Mouse (Mus musculus): ENCODE data around the gene Sufu. TPM values are rescaled to one million over a fixed set of nuclear protein-coding genes. Genes with fewer than 3 reads are reported as not detected.

Gene Sufu
- total and polyA plus RNA-seq, 3 experiments, result 11.4 to 42.5 TPM; not detected in 1

GRCm38 (mm10) chr19:46445641-46446040 is 48.9 kb downstream of the Sufu start:
- peaks cover 0 to 2% of the 10 kb centered on the region in 2 experiments; a peak in 1 of 4 replicates for H3K4me1 ChIP-seq (ENCODE audit: control insufficient read depth in 1 of 2, insufficient read depth in 2 of 2, low read length in 2 of 2)
- no peaks in the 10 kb centered on the region for H3K36me3 ChIP-seq (ENCODE audit: control insufficient read depth in 1 of 2, insufficient read depth in 2 of 2, low read length in 2 of 2)
- no peak overlapping the region for H3K4me3 ChIP-seq (ENCODE audit: control insufficient read depth in 1 of 2, insufficient read depth in 1 of 2, low read depth in 2 of 2, low read length in 2 of 2)
- H3K27me3 ChIP-seq (ENCODE audit: control insufficient read depth in 1 of 2, insufficient read depth in 2 of 2, low read length in 2 of 2), result no peaks in the 10 kb centered on the region
- no peak for DNase-seq (ENCODE audit: low read depth, low spot score)
- H3K79me2 ChIP-seq (ENCODE audit: control insufficient read depth, insufficient read depth, low read length, poor library complexity), result peaks cover 2% of the 10 kb centered on the region; the same call in 1 of the 2 replicates
- H3K27ac ChIP-seq (ENCODE audit: control insufficient read depth, low read depth, low read length), result no peak overlapping the region
- no peak overlapping the region for H3K9ac ChIP-seq (ENCODE audit: control insufficient read depth, low read depth, low read length, poor library complexity, severe bottlenecking)
- H3K9me3 ChIP-seq (replicated peaks; ENCODE audit: insufficient read depth, low read length), result no peaks in the 10 kb centered on the region
- TF ChIP-seq MYC (IDR thresholded peaks at IDR 0.05; ENCODE audit: low read depth, low read length) (no peak), MYB (IDR thresholded peaks at IDR 0.05; ENCODE audit: low read depth, low read length) (no peak), ZC3H11A (IDR thresholded peaks at IDR 0.05; ENCODE audit: low read depth, low read length) (no peak), SIN3A (IDR thresholded peaks at IDR 0.05; ENCODE audit: low read length) (no peak), E2F4 (IDR thresholded peaks at IDR 0.05; ENCODE audit: borderline replicate concordance, low read depth, low read length) (no peak), JUND (IDR thresholded peaks at IDR 0.05; ENCODE audit: low read depth, low read length) (no peak), ZMIZ1 (IDR thresholded peaks at IDR 0.05; ENCODE audit: low read depth, low read length) (no peak), POLR2A (IDR thresholded peaks at IDR 0.05; ENCODE audit: control insufficient read depth in 1 of 2, insufficient read depth in 1 of 2, low read depth in 1 of 2, low read length in 2 of 2, poor library complexity in 1 of 2) (no peak), EP300 (IDR thresholded peaks at IDR 0.05; ENCODE audit: low read depth in 1 of 2, low read length in 2 of 2) (no peak)

GRCm38 (mm10) chr19:46446436-46447020 is 49.8 kb downstream of the Sufu start:
- Histone ChIP-seq H3K27ac (ENCODE audit: control insufficient read depth, low read depth, low read length) (no peak overlapping the region), H3K79me2 (ENCODE audit: control insufficient read depth, insufficient read depth, low read length, poor library complexity) (peaks cover 2% of the 10 kb centered on the region; the same call in 1 of the 2 replicates), H3K27me3 (ENCODE audit: control insufficient read depth in 1 of 2, insufficient read depth in 2 of 2, low read length in 2 of 2) (no peaks in the 10 kb centered on the region), H3K9ac (ENCODE audit: control insufficient read depth, low read depth, low read length, poor library complexity, severe bottlenecking) (no peak overlapping the region), H3K4me3 (ENCODE audit: control insufficient read depth in 1 of 2, insufficient read depth in 1 of 2, low read depth in 2 of 2, low read length in 2 of 2) (no peak overlapping the region), H3K9me3 (replicated peaks; ENCODE audit: insufficient read depth, low read length) (no peaks in the 10 kb centered on the region), H3K4me1 (ENCODE audit: control insufficient read depth in 1 of 2, insufficient read depth in 2 of 2, low read length in 2 of 2) (peaks cover 0 to 2% of the 10 kb centered on the region in 2 experiments; a peak in 1 of 4 replicates), H3K36me3 (ENCODE audit: control insufficient read depth in 1 of 2, insufficient read depth in 2 of 2, low read length in 2 of 2) (no peaks in the 10 kb centered on the region)
- no peak for DNase-seq (ENCODE audit: low read depth, low spot score)
- TF ChIP-seq CHD1 (IDR thresholded peaks at IDR 0.05; ENCODE audit: low read depth, low read length) (no peak), TCF12 (IDR thresholded peaks at IDR 0.05; ENCODE audit: low read depth, low read length) (no peak), GATA1 (IDR thresholded peaks at IDR 0.05; ENCODE audit: low read depth, low read length) (no peak), SMC3 (IDR thresholded peaks at IDR 0.05; ENCODE audit: low read depth, low read length) (no peak), POLR2AphosphoS5 (IDR thresholded peaks at IDR 0.05; ENCODE audit: borderline replicate concordance, low read depth, low read length) (no peak), KAT2A (conservative IDR thresholded peaks at IDR 0.05; ENCODE audit: low read depth, low read length) (no peak), ZC3H11A (IDR thresholded peaks at IDR 0.05; ENCODE audit: low read depth, low read length) (no peak), TBP (IDR thresholded peaks at IDR 0.05; ENCODE audit: low read depth, low read length) (no peak), ELF1 (IDR thresholded peaks at IDR 0.05; ENCODE audit: low read depth, low read length) (no peak), MAX (IDR thresholded peaks at IDR 0.05; ENCODE audit: low read length) (no peak), EP300 (IDR thresholded peaks at IDR 0.05; ENCODE audit: low read depth in 1 of 2, low read length in 2 of 2) (no peak), MYC (IDR thresholded peaks at IDR 0.05; ENCODE audit: low read depth, low read length) (no peak), SIN3A (IDR thresholded peaks at IDR 0.05; ENCODE audit: low read length) (no peak), POLR2AphosphoS2 (IDR thresholded peaks at IDR 0.05; ENCODE audit: low read length) (no peak), MAZ (IDR thresholded peaks at IDR 0.05; ENCODE audit: low read depth, low read length) (no peak), ETS1 (IDR thresholded peaks at IDR 0.05; ENCODE audit: low read depth, low read length) (no peak), POLR2A (IDR thresholded peaks at IDR 0.05; ENCODE audit: control insufficient read depth in 1 of 2, insufficient read depth in 1 of 2, low read depth in 1 of 2, low read length in 2 of 2, poor library complexity in 1 of 2) (no peak), RAD21 (IDR thresholded peaks at IDR 0.05; ENCODE audit: low read depth, low read length) (no peak)
